Mouse (Mus musculus) ovary, postnatal 36 days (tissue): ENCODE measurements around the gene Trim3.

Experiments used
- DNase-seq: peaks from one replicate; pipeline ENCODE4 v3.0.0; 2022; ENCODE audit warnings: low spot score, mixed read lengths

Trim3 gene

DNA sequence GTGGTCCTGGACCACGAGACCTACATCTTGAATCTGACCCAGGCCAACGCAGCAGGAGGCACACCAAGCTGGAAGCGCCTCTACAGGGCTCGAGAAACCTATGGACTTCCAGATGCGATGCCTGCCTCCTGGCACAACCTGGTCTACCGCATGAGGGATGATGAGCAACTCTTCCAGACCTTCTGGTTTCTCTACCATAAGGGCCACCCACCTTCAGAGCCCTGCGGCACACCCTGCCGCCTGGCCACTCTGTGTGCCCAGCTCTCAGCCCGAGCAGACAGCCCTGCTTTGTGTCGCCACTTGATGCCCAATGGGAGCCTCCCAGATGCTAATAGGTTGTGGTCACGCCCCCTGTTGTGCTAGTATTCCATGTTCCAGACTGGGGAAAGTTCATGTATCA is 75.7 kb downstream of the Trim3 start:
- no peak for DNase-seq

- no peak for DNase-seq
Measured at GRCm38 (mm10) chr7:105556406-105556805, 77.0 kb downstream of the Trim3 start.

DNA sequence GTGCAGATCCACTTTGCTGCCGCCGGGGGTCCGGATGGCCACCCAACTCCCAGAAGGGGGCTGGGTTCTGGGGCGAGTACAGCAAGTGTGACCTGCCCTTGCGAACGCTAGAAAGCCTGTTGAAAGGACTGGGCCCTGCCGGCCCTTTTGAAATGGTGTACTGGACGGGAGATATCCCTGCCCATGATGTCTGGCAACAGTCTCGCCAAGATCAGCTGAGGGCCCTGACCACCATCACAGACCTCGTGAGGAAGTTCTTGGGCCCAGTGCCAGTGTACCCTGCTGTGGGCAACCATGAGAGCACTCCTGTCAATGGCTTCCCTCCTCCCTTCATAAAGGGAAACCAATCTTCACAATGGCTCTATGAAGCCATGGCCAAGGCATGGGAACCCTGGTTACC is 77.8 kb downstream of the Trim3 start:
- DNase-seq = no peak
